Mouse (Mus musculus) bone marrow macrophage, adult 2 months (primary cell): ENCODE results near the gene Slc37a1. TPM values are rescaled to one million over a fixed set of nuclear protein-coding genes. Genes with fewer than 3 reads are reported as not detected.
A peak's percentile ranks its signal among the peaks of the same experiment; 100 is the strongest.
"Not testable (repeated sequence)": the region's sequence is repeated elsewhere in the genome, so short reads cannot be mapped to it uniquely, and the experiment has no call there.

ENCODE experiments used
- H3K27ac ChIP-seq: 2 replicates; pipeline ENCODE4 v1.5.1; 2012; ENCODE audit warnings: low read depth, low read length; ENCODE audit not compliant: insufficient read depth
- H3K4me1 ChIP-seq: 2 replicates; pipeline ENCODE4 v1.6.1; 2012; ENCODE audit warnings: low read length; ENCODE audit not compliant: control insufficient read depth, insufficient read depth
- H3K4me3 ChIP-seq: 2 replicates; pipeline ENCODE4 v1.5.1; 2012; ENCODE audit warnings: mild to moderate bottlenecking, low read length, moderate library complexity; ENCODE audit not compliant: insufficient read depth
- CTCF ChIP-seq: IDR thresholded peaks from 2 replicates; pipeline ENCODE4 v1.5.1; 2012; ENCODE audit warnings: low read depth, mild to moderate bottlenecking, low read length, moderate library complexity
- POLR2A ChIP-seq: IDR thresholded peaks from 2 replicates; pipeline ENCODE4 v1.6.1; 2012; ENCODE audit warnings: mild to moderate bottlenecking, low read depth, low read length, borderline replicate concordance
- polyA plus RNA-seq: library from polyadenylated mRNA; stranded (reverse); fragments of >200 nt; gene quantifications from 2 replicates; pipeline ENCODE4 v1.2.4, GENCODE M21; 2012; ENCODE audit not compliant: missing spikeins, insufficient read depth, insufficient read length

Gene Slc37a1
- polyA plus RNA-seq, 1 experiment, result 11.6 TPM

DNA sequence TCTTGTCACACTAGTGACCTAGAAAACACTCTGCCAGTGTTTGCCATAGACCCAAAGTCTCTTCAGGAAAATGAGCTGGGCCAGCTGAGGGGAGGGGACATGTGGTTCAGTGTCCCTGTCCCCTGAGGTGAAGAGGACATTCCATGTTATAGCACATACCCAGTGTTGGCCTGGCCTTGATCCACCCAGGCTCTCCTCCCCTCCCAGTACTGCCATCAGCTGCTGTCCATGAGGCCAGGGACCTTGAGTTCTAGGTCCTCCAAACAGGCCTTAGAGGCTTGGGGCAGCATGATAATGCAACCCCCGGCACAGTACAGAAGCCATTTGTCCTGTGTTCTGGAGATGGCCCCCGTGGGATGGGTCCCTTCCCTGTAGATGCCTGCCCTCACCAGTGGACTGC, 53.2 kb downstream of the Slc37a1 start:
- H3K4me1 ChIP-seq, result peaks cover 5% of the 10 kb centered on the region; the same call in 1 of the 2 replicates
- TF ChIP-seq POLR2A, result no peak
- TF ChIP-seq CTCF, result no peak
- no peak overlapping the region for H3K4me3 ChIP-seq
- no peak overlapping the region for H3K27ac ChIP-seq

DNA sequence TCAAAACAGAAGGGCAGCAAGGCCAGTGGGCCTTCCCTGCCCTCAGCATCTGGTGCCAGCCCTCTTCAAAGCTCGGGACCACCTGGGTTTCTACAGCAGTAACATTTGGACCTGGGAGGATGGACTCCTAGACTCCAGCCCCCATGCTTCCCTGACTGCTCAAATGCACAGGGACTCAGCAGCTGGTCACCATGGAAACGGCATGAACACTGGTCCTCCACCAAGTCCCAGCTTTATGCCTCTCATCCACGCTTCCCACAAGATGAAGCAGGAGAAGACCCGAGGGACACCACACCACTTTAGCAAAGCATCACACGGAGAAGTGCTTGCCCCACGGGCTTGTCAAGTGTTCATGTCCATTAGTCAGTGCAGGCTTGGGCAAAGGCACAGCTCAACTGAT, 55.6 kb downstream of the Slc37a1 start:
- Histone ChIP-seq H3K4me3 (no peak overlapping the region), H3K4me1 (peaks cover 5% of the 10 kb centered on the region; the same call in 1 of the 2 replicates), H3K27ac (no peak overlapping the region)
- TF ChIP-seq CTCF, result no peak
- TF ChIP-seq POLR2A, result no peak

DNA sequence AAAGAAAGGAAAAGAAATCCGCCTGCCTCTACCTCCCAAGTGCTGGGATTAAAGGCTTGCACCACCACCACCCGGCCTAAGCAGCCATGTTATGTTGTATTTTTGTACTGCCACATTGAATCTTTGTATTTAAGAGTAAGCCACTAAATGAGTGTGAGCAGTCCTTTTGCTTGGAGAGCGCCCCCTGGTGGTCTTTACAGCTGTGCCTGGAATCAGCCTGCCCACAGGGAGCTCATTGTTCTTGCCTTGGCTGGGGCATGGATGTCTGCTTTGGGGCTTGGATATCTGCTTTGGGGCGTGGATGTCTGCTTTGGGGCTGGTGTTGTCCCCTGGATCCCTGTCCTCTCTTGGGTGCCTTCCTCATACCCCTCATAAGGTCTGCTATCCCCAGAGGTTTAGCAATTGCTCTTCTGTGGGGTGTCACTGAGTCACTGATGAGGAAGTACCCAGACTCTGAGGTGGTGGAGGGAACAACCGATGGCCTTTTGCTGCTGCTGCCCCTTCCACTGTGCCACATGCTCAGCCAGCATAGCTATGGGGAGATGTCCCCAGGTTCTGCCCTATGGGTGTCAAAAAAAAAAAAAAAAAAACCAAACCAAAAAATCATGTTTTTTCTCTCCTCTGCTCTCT, 57.7 kb downstream of the Slc37a1 start:
- TF ChIP-seq CTCF (peak; percentile 99), POLR2A (no peak)
- Histone ChIP-seq H3K27ac (no peak overlapping the region), H3K4me1 (peaks cover 5% of the 10 kb centered on the region; the same call in 1 of the 2 replicates), H3K4me3 (no peak overlapping the region)

- no peak overlapping the region for H3K27ac ChIP-seq
- no peak overlapping the region for H3K4me3 ChIP-seq
- TF ChIP-seq POLR2A (no peak), CTCF (no peak)
- H3K4me1 ChIP-seq, result peaks cover 5% of the 10 kb centered on the region; the same call in 1 of the 2 replicates
Observed at GRCm38 (mm10) chr17:31344816-31345215, 58.2 kb downstream of the Slc37a1 start.

DNA sequence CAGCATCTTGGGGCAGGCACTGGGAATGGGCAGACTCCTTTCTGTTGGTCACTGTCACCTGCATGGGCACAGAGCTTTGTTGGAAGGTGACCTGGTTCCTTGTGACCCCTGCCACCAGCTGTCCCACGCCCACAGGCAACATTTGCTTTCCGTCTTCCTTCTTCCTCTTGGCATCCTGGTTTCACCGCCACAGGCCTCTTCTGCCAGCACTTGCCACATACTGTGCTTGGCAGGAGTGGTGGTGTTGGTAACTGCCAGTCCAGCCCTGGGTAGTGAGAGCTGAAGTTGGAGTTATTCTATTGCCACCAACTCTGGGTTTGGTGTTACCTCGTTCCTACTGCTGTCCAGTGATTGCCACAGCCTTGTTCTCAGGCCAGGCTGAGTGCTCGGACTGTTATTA, 61.5 kb downstream of the Slc37a1 start:
- H3K4me1 ChIP-seq, result peaks cover 5% of the 10 kb centered on the region; the same call in 1 of the 2 replicates
- H3K4me3 ChIP-seq, result no peak overlapping the region
- TF ChIP-seq CTCF, result no peak
- no peak for TF ChIP-seq POLR2A
- H3K27ac ChIP-seq, result no peak overlapping the region

GRCm38 (mm10) chr17:31349388-31349787, 62.8 kb downstream of the Slc37a1 start:
- no peak for TF ChIP-seq CTCF
- TF ChIP-seq POLR2A, result no peak
- H3K27ac ChIP-seq, result no peak overlapping the region
- H3K4me1 ChIP-seq, result peaks cover 4% of the 10 kb centered on the region; the same call in 1 of the 2 replicates
- H3K4me3 ChIP-seq, result no peak overlapping the region

DNA sequence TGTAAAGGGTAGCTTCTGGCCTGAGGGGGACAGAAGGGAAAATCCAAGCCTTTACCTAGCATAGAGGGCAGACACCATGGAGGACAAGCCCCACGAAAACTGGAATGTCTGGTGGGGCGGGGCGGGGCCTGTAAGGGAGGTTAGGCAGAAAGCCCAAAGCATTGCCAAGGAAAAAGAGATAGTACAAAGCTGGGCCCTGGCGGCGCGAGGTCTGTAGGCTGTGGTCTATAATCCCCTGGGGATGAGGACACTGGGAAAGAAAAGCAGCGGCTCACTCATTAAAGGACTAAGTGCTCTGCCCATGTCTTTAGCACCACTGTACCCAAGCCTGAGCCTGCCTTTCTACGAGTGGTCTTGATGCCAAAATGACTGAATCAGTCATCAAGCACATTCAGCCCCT, 65.4 kb downstream of the Slc37a1 start:
- no peak for TF ChIP-seq POLR2A
- no peak for TF ChIP-seq CTCF
- no peak overlapping the region for H3K27ac ChIP-seq
- no peak overlapping the region for H3K4me3 ChIP-seq
- no peaks in the 10 kb centered on the region for H3K4me1 ChIP-seq

GRCm38 (mm10) chr17:31353255-31353654, 66.7 kb downstream of the Slc37a1 start:
- Histone ChIP-seq H3K27ac (no peak overlapping the region), H3K4me3 (no peak overlapping the region), H3K4me1 (no peaks in the 10 kb centered on the region)
- TF ChIP-seq CTCF (no peak), POLR2A (no peak)

DNA sequence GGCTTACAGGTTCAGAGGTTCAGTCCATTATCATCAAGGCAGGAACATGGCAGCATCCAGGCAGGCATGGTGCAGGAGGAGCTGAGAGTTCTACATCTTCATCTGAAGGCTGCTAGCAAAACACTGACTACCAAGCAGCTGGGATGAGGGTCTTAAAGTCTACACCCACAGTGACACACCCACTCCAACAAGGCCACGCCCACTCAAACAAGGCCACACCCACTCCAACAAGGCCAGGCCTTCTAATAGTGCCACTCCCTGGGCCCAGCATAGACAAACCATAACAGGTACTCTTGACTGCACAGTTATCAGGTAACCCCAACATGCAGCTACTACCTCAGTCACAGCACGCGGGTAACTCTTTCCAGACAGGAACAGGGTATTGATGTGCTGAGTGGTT, 68.1 kb downstream of the Slc37a1 start:
- not testable (repeated sequence) for H3K4me1 ChIP-seq, H3K4me3 ChIP-seq, H3K27ac ChIP-seq

- Histone ChIP-seq H3K27ac (no peak overlapping the region), H3K4me1 (no peaks in the 10 kb centered on the region), H3K4me3 (no peak overlapping the region)
- TF ChIP-seq CTCF (no peak), POLR2A (no peak)
Observed at GRCm38 (mm10) chr17:31355792-31356502, 69.4 kb downstream of the Slc37a1 start.

- no peak overlapping the region for H3K27ac ChIP-seq
- H3K4me1 ChIP-seq, result no peaks in the 10 kb centered on the region
- H3K4me3 ChIP-seq, result no peak overlapping the region
- TF ChIP-seq CTCF, result no peak
- no peak for TF ChIP-seq POLR2A
Observed at GRCm38 (mm10) chr17:31360582-31360981, 74.0 kb downstream of the Slc37a1 start.
